Mouse (Mus musculus): ENCODE measurements at regions not wholly inside any gene's neighbourhood (a gene's known extent, or its start where the extent isn't known, plus 50 kb on each side); places are given as distances from the start of the nearest gene placed in this dataset.

DNA sequence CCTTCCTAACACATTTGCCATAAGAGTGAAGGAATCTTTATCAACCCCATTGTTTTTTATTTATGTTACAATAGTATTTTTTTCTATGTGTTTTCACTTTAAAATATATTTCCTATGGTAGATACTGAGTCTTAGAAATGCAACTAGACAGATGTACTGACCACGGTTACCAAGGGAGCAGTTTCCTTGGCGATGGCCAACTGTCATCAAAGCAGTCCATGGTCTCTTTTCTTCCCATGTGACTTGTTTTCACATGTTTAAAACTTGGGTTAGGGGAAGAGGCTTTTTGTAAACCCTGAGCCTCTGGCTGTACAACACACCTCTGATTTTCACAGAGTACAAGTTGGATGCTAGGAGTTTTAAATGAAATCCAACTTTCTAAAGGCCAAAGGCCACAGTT, 411.9 kb upstream of the Gm765 start:
- no peak for DNase-seq (ENCODE audit: low spot score)

DNA sequence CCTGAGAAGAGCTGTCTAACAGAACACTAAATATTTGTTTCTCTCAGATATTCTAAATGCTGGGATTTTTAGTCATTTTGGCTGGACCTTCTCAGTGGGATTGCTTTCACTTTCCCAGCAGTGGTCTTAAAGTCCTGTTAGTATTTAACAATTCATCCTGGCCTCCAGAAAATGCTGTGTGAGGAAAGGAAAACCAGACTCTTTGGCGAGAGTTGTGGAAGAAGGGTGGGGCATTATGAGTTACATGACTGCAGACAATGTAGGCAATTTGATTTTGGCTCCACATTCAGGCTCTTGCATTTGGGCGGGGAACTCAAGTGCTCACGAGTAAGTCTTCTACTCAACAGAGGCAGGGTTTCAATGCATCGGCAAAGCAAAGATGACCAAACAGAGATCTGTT, 406.1 kb upstream of the Gm765 start:
- DNase-seq (ENCODE audit: low spot score) = no peak

- DNase-seq (ENCODE audit: low spot score) = no peak
Observed at GRCm38 (mm10) chr6:98746976-98747375, 404.4 kb upstream of the Gm765 start.

DNA sequence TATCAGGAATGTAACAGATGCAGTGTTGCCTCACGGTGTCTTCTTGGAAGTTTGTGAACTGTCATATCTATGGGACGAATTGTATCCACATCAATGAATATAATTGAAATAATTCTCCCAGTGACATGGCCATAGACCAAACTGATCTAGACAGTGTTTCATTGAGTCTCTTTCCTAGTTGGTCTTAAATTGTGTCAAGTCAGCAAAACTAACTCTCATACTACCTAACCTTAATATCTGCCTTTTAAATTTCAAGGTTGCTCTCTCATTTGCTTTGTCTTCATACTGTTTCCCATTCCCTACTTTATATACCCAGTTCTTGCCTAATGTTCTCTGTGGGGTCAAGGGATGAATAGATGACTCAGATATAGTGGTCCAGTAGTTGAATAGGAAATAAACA, 397.9 kb upstream of the Gm765 start:
- no peak for DNase-seq (ENCODE audit: low spot score)

DNA sequence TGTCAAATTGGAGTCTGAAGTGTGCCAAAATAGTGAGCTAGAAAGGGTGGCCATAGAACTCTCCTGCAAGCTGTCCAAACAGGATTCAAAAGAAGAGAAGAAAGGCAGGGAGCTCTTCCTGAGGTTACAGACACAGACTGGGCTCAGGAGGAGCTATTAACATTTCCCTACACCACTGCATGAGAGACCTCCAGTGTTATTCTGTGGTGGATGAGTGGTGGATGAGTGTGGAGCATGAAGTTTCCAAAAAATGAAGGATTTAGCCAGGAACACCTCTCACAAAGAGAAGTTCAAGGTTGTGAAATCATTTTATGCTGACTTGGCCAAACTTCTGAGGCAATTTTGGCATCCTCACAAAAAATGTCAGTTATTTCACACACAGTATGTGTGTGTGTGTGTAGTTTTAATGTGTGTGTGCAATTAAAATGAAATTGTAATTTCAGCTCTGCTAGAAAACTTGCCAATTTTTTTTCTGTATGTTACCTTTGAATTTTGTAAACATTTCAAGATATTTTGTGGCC, 388.5 kb upstream of the Gm765 start:
- peak; percentile 16 for DNase-seq (ENCODE audit: low spot score)

- DNase-seq (ENCODE audit: low spot score) = no peak
Observed at GRCm38 (mm10) chr6:98726605-98727144, 384.1 kb upstream of the Gm765 start.

- no peak for DNase-seq (ENCODE audit: low spot score)
Observed at GRCm38 (mm10) chr6:98704887-98705622, 362.5 kb upstream of the Gm765 start.

- DNase-seq (ENCODE audit: low spot score) = no peak
Observed at GRCm38 (mm10) chr6:98697571-98697970, 355.0 kb upstream of the Gm765 start.

GRCm38 (mm10) chr6:98693411-98693810, 350.9 kb upstream of the Gm765 start:
- no peak for DNase-seq (ENCODE audit: low spot score)

DNA sequence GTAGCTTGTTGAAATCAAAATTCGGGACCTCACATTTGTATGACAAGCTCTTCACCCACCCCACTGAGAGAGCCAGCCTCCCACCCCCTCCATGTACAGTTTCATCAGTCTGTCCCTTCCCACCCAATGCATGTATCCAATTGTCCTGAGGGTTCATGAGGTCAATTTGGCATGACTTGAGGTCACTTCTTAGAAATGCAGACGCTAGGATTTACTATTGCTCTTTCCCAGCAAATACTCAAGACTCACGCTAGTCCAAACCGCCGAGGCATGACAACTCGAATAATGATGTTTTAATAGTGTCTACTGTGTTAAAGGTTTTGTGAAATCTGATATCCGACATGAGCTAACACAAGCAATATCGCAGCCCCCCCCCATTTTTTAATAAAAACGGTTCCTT, 347.6 kb upstream of the Gm765 start:
- no peak for DNase-seq (ENCODE audit: low spot score)

DNA sequence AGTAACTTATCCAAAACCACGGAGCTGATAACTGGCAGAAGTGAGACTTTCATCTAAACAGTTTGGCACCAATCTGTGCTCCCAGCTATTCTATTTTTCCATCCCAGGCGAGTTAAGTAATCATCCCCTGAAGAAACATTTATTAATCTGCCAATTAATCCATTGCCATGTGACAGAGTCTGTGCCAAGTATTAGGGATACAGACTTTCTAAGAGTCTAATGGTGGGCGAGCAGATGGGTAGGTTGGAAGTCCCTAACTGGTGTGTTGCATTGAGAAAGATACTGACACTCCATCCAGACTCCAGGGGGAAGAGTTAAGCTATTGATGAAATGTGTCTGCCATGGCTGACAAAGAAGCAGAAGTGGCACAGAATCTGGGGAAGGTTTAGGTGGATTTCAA, 346.8 kb upstream of the Gm765 start:
- DNase-seq (ENCODE audit: low spot score) = no peak

- DNase-seq (ENCODE audit: low spot score) = no peak
Observed at GRCm38 (mm10) chr6:98688624-98689023, 346.1 kb upstream of the Gm765 start.

DNA sequence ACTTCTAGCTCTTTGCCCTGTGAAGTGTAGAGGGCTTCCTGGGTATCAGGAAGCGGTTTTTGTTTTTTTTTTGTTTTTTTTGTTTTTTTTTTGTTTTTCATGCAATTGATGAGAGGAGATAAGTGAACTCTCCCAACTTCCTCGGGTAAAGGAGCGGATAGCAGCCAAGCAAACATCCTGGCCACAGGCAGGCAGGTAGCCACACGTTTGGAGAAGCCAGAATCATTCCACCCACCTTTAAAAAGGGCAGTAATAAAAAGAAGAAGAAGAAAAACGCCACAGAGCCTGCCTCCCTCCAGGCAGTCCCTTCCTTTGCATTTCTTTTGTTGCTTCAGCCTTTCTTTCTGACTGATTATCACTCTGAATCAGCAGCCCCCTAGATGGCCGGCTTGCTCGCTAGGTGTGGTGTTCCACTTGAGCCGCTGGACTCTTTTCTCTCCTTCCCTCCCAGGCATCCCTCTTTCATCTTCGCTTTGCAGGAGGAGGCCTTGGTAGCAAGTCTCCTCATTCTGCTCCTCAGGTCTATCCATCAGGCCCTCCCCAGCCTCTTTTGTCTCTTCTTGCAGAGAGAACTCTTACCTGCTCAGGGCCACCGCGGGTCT, 323.9 kb upstream of the Gm765 start:
- DNase-seq (ENCODE audit: low spot score) = no peak

DNA sequence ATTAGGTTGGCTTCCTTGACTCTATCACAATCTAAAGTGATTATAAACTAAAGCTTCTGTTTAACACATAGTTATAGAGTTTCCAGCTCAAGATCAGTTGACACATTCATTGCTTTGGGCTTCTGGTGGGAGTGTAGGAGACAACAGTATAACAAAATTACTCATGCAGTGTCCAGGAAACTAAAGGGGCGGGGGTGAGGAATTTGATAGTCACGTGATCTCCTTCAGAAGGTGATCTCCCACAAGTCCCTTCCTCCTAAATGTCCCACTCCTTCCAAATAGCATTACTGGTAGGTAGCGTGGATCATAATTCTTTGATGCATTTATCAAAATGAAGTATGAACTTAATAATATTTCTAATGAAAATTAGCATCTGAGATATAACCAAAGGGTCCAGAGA, 309.3 kb upstream of the Gm765 start:
- no peak for DNase-seq (ENCODE audit: low spot score)

GRCm38 (mm10) chr6:98651315-98651714, 308.8 kb upstream of the Gm765 start:
- no peak for DNase-seq (ENCODE audit: low spot score)

GRCm38 (mm10) chr6:98640316-98640715, 297.8 kb upstream of the Gm765 start:
- DNase-seq (ENCODE audit: low spot score) = no peak

- DNase-seq (ENCODE audit: low spot score) = no peak
Observed at GRCm38 (mm10) chr6:98635816-98636215, 293.3 kb upstream of the Gm765 start.

DNA sequence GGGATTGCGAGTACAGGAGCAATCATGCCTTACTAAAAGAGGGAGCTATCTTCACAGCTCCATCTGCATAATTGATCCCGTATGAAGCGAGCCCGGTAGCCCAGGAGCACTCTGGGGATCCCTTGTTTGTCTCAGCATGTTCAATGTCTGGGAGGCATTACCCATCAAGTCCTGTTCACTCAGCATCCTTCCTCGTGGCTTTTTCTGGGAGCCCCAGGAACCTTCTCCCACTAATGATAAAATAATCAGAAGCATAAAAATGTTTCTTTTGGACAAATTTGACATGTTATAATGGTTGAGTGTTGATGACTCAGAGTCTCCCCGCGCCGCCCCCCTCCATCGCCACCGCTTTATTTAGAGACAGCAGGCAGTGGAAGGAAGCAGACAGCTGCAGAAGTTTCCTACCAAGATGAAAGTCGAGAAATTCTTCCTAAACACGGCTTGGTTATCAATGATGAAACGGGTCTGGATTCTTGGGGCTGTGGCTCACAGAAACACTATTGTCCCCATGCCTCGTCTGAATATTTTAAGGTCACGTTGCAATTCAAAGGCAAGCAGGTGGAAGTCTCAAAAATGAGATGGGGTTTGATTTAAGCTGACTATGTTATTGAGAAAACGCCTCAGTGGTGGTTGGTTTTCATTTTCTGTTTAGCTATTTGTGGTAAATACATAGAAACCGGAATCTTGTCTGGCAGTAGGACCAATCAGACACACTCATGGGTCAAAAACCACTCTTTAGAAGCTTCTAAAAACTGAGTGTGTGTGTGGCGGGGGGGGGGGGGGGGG, 289.9 kb upstream of the Gm765 start:
- no peak for DNase-seq (ENCODE audit: low spot score)

DNA sequence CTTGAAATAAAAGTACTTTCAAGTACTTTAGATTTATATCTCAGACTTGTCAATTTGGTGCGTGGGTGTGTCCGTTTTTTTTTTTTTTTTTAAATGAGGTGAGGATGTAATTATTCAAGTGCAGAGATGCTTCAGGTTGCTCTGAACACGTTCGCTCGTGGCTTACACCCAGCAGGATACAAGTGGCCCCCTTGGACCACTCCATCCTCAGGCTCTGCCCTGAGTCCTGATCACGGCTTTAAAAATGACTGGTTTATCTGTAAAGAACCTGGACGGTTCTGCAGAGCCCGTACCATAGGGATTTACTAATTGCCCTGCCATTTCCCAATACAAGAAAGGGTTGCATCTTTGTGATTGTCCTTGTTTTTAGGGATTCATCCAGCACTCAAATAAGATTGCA, 288.7 kb upstream of the Gm765 start:
- no peak for DNase-seq (ENCODE audit: low spot score)

- no peak for DNase-seq (ENCODE audit: low spot score)
Observed at GRCm38 (mm10) chr6:98629646-98630045, 287.1 kb upstream of the Gm765 start.

DNA sequence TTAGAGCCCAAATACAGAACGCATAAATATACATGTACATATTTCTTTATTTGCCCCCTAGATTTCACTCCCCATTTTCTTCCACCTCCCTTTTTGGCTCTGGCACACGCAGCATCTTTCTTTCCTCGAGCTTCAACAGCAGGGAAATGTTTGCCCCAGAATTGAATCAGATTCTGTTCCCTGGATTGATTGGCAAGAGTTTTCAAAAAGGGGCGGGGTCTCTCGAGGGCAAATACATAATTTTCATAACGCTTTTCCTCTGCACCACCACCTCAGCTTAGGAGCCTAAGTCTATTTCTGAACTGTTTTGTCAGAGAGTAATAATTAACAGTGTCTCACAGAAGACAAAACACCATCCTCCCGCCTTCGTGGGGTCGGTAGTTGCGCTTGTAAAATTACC, 283.9 kb upstream of the Gm765 start:
- DNase-seq (ENCODE audit: low spot score) = no peak

- no peak for DNase-seq (ENCODE audit: low spot score)
Observed at GRCm38 (mm10) chr6:98620886-98621285, 278.3 kb upstream of the Gm765 start.

DNA sequence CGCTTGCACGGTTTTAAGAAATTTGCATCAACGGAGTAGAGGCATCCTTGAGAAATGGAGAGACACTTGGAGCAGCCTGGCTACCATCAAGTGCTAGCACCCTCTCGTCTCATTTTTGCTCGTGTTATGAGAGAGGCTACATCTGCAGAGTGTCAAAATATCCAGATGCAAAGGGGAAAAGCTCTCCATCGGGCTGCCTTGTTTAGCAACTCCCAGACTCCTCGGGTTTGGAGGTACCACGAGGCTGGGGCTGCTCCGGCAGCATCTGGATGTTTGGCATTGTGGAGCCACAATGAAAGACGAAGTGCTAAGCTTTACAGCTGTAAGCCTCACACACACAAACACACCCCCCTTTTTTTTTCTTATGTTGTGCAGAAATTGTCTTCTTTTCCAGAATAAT, 270.5 kb upstream of the Gm765 start:
- DNase-seq (ENCODE audit: low spot score) = no peak
